Mouse (Mus musculus) macrophage (primary cell): ENCODE results near the gene Samd1. TPM values are rescaled to one million over a fixed set of nuclear protein-coding genes. Genes with fewer than 3 reads are reported as not detected.

Experiments used
- H3K27ac ChIP-seq: fragments of 350-480 bp; formaldehyde crosslinking; 2 replicates; pipeline ENCODE4 v1.9.0; 2021
- H3K36me3 ChIP-seq: fragments of 350-480 bp; formaldehyde crosslinking; 2 replicates; pipeline ENCODE4 v1.9.0; 2021; ENCODE audit errors: inconsistent target
- H3K4me3 ChIP-seq: fragments of 350-480 bp; formaldehyde crosslinking; 2 replicates; pipeline ENCODE4 v1.9.0; 2021; ENCODE audit errors: inconsistent target
- H3K79me2 ChIP-seq: fragments of 350-480 bp; formaldehyde crosslinking; 2 replicates; pipeline ENCODE4 v1.9.0; 2021; ENCODE audit errors: inconsistent target
- WGBS: methylation state at CpG from one replicate; pipeline ENCODE4 v1.1.7; 2026; ENCODE audit warnings: inconsistent platforms; ENCODE audit not compliant: missing documents; 5-methylcytosine and 5-hydroxymethylcytosine counted together
- polyA plus RNA-seq: library from polyadenylated mRNA; stranded (reverse); fragments of 250-400 nt; gene quantifications from 3 replicates; pipeline ENCODE4 v1.2.4, GENCODE M21; 2018; ENCODE audit warnings: inconsistent platforms
- total RNA-seq, 78 experiments: library from RNA; depleted of rRNA; stranded (reverse); fragments of 250-400 nt; gene quantifications; 1 replicate in 9 of 78; 2 replicates in 24 of 78; 3 replicates in 43 of 78; 4 replicates in 2 of 78; pipeline ENCODE4 v1.2.4; 2018; ENCODE audit warnings: inconsistent platforms in 56 of 78

Samd1 gene
- total RNA-seq (2018; cell fraction: chromatin; rRNA removed) = 100 to 1,000 TPM in 2 of 26 experiments, 10 to 100 TPM in 21, 1 to 10 TPM in 3; 6.4 to 119 (median 41.6) TPM
- total RNA-seq (2018; cell fraction: cytosol; rRNA removed) = 10 to 100 TPM; 10.9 to 33.8 (median 25.4) TPM
- 10 to 100 TPM; 12.1 to 87.1 (median 40.9) TPM for total RNA-seq (2018; cell fraction: nucleus; rRNA removed)
- polyA plus RNA-seq = 25.5 to 39.0 TPM (median 26.7 TPM) in 3 replicates

DNA sequence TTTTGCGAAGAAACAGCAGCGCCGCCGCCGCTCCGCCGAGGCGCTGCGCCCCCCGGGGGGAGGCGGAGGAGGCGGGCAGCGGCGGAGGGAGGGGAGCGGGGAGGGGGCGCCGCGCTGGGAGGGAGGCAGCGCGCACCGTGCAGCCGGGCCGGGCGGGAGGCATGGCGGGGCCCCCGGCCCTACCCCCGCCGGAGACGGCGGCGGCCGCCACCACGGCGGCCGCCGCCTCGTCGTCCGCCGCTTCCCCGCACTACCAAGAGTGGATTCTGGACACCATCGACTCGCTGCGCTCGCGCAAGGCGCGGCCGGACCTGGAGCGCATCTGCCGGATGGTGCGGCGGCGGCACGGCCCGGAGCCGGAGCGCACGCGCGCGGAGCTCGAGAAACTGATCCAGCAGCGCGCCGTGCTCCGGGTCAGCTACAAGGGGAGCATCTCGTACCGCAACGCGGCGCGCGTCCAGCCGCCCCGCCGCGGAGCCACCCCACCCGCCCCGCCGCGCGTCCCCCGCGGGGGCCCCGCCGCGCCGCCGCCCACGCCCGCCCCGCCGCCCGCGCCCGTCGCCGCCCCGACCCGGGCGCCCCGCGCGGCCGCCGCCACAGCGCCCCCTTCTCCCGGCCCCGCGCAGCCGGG, at the start of gene Samd1:
Samd1 (plus strand) TSS at position 162 of the 631 bp plus-strand sequence.
- WGBS = under 1% methylated on average over 50 of the region's 112 CpGs
- peak within 1 kb of the TSS; percentile 36 for H3K4me3 ChIP-seq
- H3K36me3 ChIP-seq = no peaks in the 10 kb centered on the region; the same call in 1 of the 2 replicates
- peak within 1 kb of the TSS; percentile 57 for H3K27ac ChIP-seq
- H3K79me2 ChIP-seq = peaks cover 7% of the 10 kb centered on the region; the same call in 1 of the 2 replicates

GRCm38 (mm10) chr8:83954749-83955105, 42.7 kb upstream of the Samd1 start:
- H3K79me2 ChIP-seq = peaks cover 42% of the 10 kb centered on the region
- WGBS = 8% methylated on average over 14 of the region's 14 CpGs
- no peaks in the 10 kb centered on the region for H3K36me3 ChIP-seq
- H3K4me3 ChIP-seq = peak overlapping the region; percentile 58
- H3K27ac ChIP-seq = peak overlapping the region; percentile 10; the same call in 1 of the 2 replicates

DNA sequence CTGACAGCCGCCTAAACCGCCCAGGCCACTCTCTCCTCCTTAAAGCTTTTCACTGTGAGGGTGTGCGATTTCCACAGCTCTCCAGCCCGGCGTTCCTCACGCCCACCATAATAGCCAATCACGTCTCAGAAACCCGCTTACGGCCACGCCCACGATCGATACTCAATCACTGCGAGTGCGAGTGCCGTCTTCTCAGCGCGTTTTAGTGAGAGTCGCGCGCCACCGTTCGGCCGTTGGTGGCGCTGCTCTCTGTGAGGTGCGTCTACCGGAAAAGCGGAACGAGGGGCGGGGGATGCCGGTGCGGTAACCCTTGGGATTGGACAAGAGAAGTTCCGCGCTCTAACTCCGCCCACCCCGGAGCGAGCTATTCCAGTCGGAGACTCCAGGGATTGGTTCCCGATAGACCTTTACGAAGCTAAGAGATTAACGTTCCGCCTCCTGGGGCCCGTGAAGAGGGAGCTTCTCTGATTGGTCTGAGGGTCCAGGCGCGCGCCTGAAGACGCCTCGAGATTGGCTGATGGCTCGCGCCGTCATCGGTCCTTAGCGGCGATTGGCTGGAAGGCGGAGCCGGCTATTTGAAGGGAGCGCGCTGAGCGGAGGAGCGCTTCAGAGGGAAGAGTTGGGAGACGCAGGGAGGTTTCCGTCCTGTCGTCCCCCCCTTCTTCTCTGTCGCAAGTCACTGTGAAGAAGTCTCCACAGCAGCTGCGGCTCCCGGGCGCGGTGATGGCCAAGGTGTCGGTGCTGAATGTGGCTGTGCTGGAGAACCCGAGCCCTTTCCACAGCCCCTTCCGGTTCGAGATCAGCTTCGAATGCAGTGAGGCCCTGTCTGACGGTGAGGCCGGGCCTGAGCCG, 42.1 kb upstream of the Samd1 start, which contains the start of the genes Gm10644 and Asf1b:
Gm10644 (minus strand) TSS at position 100 of the 852 bp plus-strand sequence.
Asf1b (plus strand) TSS at position 402 of the 852 bp plus-strand sequence.
- Histone ChIP-seq H3K27ac (peak within 1 kb of the TSS; percentile 45), H3K79me2 (peaks cover 48% of the 10 kb centered on the region), H3K36me3 (no peaks in the 10 kb centered on the region), H3K4me3 (peak within 1 kb of the TSS; percentile 71)
- under 1% methylated on average over 74 of the region's 75 CpGs for WGBS

DNA sequence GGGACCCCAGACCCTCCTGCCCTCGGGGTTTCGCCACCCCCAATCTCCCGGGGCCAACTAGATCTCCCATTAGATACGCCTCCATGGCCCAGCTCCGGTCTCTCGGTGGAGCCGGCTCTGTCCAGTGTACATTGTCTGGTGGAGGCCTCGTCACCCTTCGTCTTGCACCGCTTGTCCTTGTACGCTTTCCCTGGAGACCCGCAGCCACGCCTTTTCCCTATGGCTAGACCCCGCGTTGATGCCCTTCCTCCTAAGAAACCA, 41.6 kb upstream of the Samd1 start:
- WGBS = 10% methylated on average over 15 of the region's 15 CpGs
- Histone ChIP-seq H3K27ac (peak overlapping the region; percentile 45), H3K79me2 (peaks cover 53% of the 10 kb centered on the region), H3K4me3 (peak overlapping the region; percentile 71), H3K36me3 (no peaks in the 10 kb centered on the region)

DNA sequence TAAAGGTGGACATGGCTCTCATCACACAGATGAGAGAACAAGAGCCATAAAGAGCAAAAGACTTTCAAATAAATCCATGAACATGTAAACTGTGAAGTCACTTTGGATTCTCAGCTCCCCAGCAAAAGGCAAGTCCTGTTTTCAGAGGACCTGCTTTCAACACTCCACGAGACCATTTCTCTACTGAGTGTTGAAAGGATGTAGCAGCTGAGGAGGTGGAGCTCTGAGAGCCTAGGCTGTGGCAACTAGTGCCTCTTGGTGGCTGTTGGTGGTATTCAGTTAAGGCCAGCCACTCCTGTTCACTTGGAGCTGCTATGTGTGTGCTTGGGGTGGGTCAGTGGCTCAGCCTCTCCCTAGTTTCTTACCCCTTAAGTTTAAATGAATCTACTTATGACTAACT, 40.7 kb upstream of the Samd1 start:
- Histone ChIP-seq H3K36me3 (no peaks in the 10 kb centered on the region), H3K27ac (no peak overlapping the region), H3K4me3 (peak overlapping the region; percentile 71), H3K79me2 (peaks cover 62% of the 10 kb centered on the region)
- 0% methylated on average over 1 of the region's 1 CpGs for WGBS

DNA sequence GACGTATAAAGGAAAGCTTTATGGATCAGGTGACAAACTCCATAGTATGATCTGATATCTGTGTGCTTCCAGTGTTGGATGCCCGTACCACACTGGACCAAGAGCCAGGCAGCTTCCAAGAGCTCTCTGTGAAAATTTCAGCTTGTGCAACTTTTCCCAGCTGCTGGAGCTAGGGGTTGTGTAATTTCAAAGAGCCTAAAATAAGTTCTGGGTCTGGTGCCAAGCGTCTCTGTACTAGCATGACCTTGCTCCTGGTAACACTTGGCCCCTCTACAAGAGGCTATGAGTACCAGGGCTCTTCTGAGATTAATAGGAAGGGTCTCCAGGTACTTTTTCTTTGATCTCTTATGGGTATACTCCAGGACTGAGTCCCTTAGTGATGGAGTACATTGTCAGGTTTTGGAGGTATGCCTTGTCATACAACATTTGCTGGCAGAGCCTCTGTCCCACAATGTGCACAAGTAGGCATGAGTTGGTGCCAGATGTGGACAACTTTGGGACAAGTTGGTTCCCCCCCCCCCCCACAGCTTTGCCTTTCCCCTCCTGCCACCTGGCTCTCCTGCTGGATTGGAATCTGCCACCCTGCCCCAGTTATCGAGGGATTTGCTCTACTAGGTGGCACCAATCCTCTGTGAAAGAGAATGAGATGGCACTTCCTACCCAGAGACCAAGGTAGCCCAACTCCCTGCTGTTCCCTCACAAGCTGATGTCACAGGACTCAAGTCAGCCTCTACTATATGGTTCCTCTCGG, 33.3 kb upstream of the Samd1 start:
- no peak overlapping the region for H3K27ac ChIP-seq
- no peaks in the 10 kb centered on the region for H3K36me3 ChIP-seq
- H3K4me3 ChIP-seq = no peak overlapping the region
- WGBS = 72% methylated on average over 4 of the region's 5 CpGs
- H3K79me2 ChIP-seq = peaks cover 40% of the 10 kb centered on the region

DNA sequence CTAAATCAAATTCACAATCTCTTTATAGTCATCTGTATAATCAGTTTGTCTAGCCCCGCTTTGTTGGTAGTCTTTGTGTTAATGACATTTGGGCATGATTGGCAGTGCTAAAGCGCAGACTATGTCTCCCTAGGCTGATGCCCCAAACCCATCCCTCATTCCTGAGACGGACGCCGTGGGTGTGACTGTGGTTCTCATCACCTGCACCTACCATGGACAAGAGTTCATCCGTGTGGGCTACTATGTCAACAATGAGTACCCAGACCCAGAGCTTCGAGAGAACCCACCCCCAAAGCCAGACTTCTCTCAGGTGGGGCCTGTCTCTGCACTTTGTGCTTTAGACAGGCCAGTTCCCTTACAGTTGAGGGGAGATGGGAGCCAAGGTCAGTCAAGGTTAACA, 29.8 kb upstream of the Samd1 start:
- H3K36me3 ChIP-seq = no peaks in the 10 kb centered on the region
- no peak overlapping the region for H3K4me3 ChIP-seq

GRCm38 (mm10) chr8:83971121-83971520, 26.4 kb upstream of the Samd1 start:
- Histone ChIP-seq H3K27ac (no peak overlapping the region), H3K4me3 (no peak overlapping the region), H3K79me2 (peaks cover 30% of the 10 kb centered on the region), H3K36me3 (no peaks in the 10 kb centered on the region)
- 92% methylated on average over 3 of the region's 4 CpGs for WGBS

More for the DNA sequence above, 29.8 kb upstream of the Samd1 start:
- Histone ChIP-seq H3K79me2 (peaks cover 5% of the 10 kb centered on the region; the same call in 1 of the 2 replicates), H3K27ac (no peak overlapping the region)
- 98% methylated on average over 7 of the region's 7 CpGs for WGBS

DNA sequence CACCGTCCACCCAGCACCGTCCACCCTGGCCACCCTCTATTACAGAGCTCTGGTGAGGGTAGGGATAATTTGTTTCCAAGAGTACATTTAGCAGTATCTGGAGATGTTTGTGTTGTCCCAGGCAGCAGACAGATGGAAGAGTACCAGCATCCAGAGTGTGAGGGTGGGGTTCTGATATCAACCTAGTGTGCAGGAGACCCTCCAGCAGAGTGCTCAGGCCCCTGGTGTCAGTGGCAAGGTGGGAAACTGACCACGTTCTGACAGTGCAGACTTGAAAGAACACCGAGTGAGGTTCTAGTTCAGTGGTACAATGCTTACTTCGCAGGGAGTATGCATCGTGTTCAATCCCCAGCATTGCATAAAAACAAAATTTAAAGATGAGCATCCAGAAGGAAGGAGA, 25.8 kb upstream of the Samd1 start:
- H3K79me2 ChIP-seq = peaks cover 35% of the 10 kb centered on the region
- peak overlapping the region; percentile 33; the same call in 1 of the 2 replicates for H3K4me3 ChIP-seq
- 83% methylated on average over 5 of the region's 6 CpGs for WGBS
- H3K27ac ChIP-seq = no peak overlapping the region
- H3K36me3 ChIP-seq = no peaks in the 10 kb centered on the region

DNA sequence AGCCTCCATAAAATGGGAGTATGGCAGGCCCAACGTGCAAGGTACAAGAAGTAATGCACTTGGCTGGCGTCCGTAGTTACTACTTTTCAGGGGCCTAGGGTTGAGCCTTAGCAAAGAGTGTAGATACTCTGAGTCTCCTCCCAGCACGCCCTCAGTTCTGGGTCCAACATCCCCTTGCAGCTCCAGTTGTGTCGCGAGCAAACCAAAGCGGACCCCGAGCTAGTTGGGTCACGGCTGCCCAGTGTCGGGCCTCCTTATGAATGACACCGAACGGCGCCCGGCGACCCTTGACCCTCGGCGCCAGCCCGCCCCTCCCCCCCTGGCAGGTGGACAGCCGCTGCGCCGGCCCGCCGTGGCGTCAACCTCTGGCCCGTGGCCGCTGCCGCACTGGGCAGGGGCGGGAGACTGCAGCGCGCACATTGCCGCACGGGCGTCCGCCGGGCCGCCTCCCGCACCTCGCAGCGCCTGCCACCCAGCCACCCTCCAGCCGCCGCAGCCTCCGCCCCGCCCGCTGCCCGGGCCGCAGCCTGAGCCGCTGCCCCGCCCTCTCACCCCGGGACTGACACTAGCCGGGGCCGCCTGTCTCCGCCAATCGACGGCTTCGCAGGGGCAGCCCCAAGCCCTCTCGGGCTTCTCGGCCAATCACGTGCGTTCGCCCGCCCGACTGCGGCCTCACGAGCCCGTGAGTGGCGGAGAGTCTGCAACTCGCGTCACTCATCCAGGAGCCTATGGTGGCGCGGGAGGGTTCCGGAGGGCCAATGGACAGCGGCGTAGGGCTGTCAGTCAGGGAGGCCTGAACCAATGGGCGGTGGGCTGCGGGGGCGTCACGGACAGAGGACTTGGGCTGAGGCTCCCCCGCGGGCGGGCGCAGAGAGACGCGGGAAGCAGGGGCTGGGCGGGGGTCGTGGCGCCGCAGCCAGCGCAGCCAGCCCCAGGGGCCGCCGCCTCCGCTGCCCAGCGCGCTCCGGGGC, 25.0 kb upstream of the Samd1 start, which contains the start of gene Prkaca:
Prkaca (plus strand) TSS at position 844 of the 971 bp plus-strand sequence.
- peak within 1 kb of the TSS; percentile 79 for H3K4me3 ChIP-seq
- 0 out of 2 replicates have a peak within 1 kb of the TSS, but pooled peaks have one; percentile 5 for H3K27ac ChIP-seq
- WGBS = under 1% methylated on average over 80 of the region's 94 CpGs
- H3K79me2 ChIP-seq = peaks cover 43% of the 10 kb centered on the region
- H3K36me3 ChIP-seq = no peaks in the 10 kb centered on the region

GRCm38 (mm10) chr8:83973161-83974031, 24.1 kb upstream of the Samd1 start:
- Histone ChIP-seq H3K36me3 (no peaks in the 10 kb centered on the region), H3K4me3 (peak overlapping the region; percentile 79), H3K79me2 (peaks cover 53% of the 10 kb centered on the region), H3K27ac (0 out of 2 replicates have a peak overlapping the region, but pooled peaks have one; percentile 5)
- WGBS = 12% methylated on average over 32 of the region's 37 CpGs

DNA sequence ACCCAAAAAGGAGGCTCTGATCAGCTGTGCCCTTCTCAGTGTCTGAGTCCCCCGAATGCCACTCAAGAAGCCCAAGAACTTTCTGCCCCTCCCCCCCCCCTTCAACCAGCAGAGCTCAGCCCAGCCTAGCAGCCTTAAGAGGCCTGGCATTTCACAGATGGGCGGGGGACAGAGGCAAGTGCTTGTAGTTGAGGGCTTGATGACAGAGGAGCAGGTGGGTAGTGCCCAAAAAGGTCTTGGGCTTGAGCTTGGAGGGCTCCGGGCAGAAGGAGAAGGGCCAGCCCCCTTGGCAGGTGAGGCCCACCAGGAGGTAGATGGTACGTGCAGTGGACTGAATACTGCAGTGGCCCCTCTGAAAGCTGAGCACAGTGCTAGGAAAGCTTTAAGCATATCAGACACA, 23.0 kb upstream of the Samd1 start:
- H3K27ac ChIP-seq = no peak overlapping the region
- H3K36me3 ChIP-seq = no peaks in the 10 kb centered on the region
- no peak overlapping the region for H3K4me3 ChIP-seq
- WGBS = 95% methylated on average over 4 of the region's 4 CpGs
- H3K79me2 ChIP-seq = peaks cover 64% of the 10 kb centered on the region
